Mouse (Mus musculus): ENCODE measurements around the gene Zdhhc12. TPM values are rescaled to one million over a fixed set of nuclear protein-coding genes. Genes with fewer than 3 reads are reported as not detected.
"Not testable (repeated sequence)": the region's sequence is repeated elsewhere in the genome, so short reads cannot be mapped to it uniquely, and the experiment has no call there.

Zdhhc12 gene
- polyA plus RNA-seq (2015; fragmentation: Nextera tagmentation; extraction: Ambion mirVana), result 25.2 and 30.0 TPM in 2 replicates

DNA sequence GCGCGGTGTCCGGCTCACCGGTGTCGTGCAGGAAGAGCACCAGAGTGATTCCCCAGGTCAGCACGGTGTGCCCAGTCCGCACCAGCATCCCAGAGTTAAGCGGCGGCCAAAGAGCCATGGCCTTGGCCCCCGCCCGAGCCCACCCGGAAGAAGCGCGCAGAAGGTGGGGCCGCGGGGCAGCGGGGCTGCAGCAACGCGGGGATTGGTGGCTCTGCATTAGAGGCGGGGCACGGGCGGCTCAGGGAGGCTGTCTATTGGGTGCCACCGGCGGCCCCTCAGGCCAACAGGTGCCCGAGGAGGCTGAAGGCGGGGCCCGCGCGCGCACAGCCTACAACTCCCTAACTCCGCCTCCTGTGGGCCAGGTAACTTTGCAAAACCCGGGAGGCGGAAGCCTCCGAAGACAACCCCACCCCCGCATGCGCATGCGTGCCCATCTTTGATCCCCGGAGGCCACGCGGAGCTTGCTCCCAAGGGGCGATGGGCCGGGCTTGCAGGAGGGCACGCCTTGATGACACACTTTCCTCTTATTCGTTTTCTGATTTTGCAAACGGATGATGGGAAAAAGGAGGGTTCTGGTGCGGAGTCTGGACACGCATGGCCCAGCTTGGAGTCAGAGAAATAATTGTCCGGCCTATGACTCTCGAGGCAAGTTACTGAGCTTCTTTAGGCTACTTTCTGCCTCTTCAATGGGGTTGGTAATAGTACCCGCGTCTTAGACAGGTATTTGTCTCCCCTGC is at the start of gene Zdhhc12:
Gene Zdhhc12 (minus strand): TSS at position 178 of the 737 bp plus-strand sequence.
- H3K27ac ChIP-seq (replicated peaks), result peak within 1 kb of the TSS; percentile 81
- H3K9me3 ChIP-seq (replicated peaks), result no peaks in the 10 kb centered on the region
- peaks cover 26% of the 10 kb centered on the region for H3K4me1 ChIP-seq
- peak within 1 kb of the TSS; percentile 72 for H3K4me3 ChIP-seq (replicated peaks)
- ATAC-seq (ENCODE audit: insufficient number of reproducible peaks, low FRiP score, low TSS enrichment, low read depth), result peak; percentile 94
- H3K4me2 ChIP-seq (replicated peaks), result peak within 1 kb of the TSS; percentile 79
- no peaks in the 10 kb centered on the region for H3K27me3 ChIP-seq
- under 1% methylated on average over 51 of the region's 51 CpGs for WGBS
- H3K9ac ChIP-seq, result peak within 1 kb of the TSS; percentile 51
- H3K36me3 ChIP-seq, result peaks cover 39% of the 10 kb centered on the region; the same call in 1 of the 2 replicates

DNA sequence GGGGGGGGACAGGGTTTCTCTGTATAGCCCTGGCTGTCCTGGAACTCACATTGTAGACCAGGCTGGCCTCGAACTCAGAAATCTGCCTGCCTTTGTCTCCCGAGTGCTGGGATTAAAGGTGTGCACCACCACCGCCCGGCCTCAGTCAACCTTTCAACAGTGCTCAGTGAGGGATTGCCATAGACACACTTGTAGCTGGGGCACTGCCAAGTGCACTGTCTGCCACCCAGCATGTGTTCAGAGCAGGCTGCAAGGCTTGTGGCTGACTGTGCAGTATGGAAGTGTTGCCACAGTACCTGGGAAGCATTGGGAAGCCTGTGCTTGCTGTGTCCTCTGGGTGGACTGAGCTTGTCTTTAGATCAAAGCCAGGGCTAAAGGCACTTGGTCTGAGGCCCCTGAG is 46.6 kb upstream of the Zdhhc12 start:
- peaks cover 11% of the 10 kb centered on the region for H3K4me1 ChIP-seq
- not testable (repeated sequence) for H3K27me3 ChIP-seq; H3K4me3 ChIP-seq (replicated peaks); H3K27ac ChIP-seq (replicated peaks); H3K9ac ChIP-seq; H3K9me3 ChIP-seq (replicated peaks); ATAC-seq (ENCODE audit: insufficient number of reproducible peaks, low FRiP score, low TSS enrichment, low read depth); H3K4me2 ChIP-seq (replicated peaks)
- H3K36me3 ChIP-seq, result peaks cover 86% of the 10 kb centered on the region
- 96% methylated on average over 4 of the region's 4 CpGs for WGBS

DNA sequence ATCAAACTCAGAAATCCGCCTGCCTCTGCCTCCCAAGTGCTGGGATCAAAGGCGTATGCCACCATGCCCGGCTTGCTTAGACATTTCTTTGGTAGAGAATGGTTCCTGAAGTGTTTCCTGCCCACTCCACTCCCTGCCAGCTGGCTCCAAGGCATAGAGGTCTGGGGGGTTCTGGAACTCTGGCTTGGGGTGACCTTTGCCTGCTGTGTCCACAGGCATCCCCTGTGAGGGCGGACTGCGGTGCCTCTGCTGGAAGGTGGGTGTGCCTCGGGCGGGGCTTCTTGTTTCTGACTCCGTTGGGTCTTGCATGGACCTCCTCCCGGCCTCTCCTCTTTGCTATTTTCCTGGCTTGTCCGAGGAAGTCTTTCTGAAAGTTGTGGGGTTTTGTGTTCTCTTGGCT is 43.0 kb upstream of the Zdhhc12 start:
- 84% methylated on average over 10 of the region's 10 CpGs for WGBS
- H3K4me2 ChIP-seq (replicated peaks), result no peak overlapping the region
- H3K4me3 ChIP-seq (replicated peaks), result no peak overlapping the region
- peaks cover 29% of the 10 kb centered on the region for H3K4me1 ChIP-seq
- no peak overlapping the region for H3K9ac ChIP-seq
- ATAC-seq (ENCODE audit: insufficient number of reproducible peaks, low FRiP score, low TSS enrichment, low read depth), result no peak
- no peaks in the 10 kb centered on the region for H3K27me3 ChIP-seq
- no peak overlapping the region for H3K27ac ChIP-seq (replicated peaks)
- peaks cover 51% of the 10 kb centered on the region for H3K36me3 ChIP-seq
- H3K9me3 ChIP-seq (replicated peaks), result no peaks in the 10 kb centered on the region

DNA sequence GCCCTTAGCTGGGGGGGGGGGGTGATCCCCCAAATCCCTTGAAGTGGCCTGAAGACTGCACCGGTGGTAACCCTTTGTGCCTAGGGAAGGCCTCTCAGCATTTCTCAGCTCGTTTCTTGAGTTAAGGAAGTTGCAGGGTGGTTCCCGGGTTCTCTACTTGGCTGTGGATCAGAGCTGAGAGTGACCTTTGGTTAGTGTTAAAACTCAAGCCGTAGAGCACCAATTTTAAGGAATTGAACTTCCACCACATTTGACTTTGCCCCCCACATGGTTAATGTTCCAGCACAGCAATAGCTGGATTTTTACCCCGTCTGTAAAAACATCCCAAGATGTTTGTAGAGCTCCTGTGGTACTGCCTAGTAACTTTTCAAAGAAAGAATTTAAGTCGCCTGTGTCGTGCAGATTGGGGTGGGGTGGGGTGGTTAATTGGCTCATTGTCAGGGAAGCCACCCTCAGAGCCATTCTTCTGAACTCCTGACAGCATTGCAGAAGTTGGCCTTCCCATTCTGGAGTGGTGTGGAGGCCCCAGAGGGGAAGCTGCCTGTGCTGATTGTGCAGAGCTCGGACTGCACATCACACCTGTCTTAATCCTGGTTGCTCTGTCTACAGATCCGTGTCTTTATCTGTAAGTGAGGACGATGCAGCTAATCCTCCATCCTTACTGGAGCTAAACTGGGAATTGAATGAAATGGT is 41.6 kb upstream of the Zdhhc12 start:
- peak overlapping the region; percentile 88; the same call in 1 of the 2 replicates for H3K27ac ChIP-seq (replicated peaks)
- no peaks in the 10 kb centered on the region for H3K27me3 ChIP-seq
- H3K4me2 ChIP-seq (replicated peaks), result peak overlapping the region; percentile 85
- WGBS, result 54% methylated on average over 10 of the region's 10 CpGs
- H3K9ac ChIP-seq, result peak overlapping the region; percentile 63; the same call in 1 of the 2 replicates
- no peaks in the 10 kb centered on the region for H3K9me3 ChIP-seq (replicated peaks)
- ATAC-seq (ENCODE audit: insufficient number of reproducible peaks, low FRiP score, low TSS enrichment, low read depth), result no peak
- H3K36me3 ChIP-seq, result peaks cover 37% of the 10 kb centered on the region
- peak overlapping the region; percentile 97 for H3K4me3 ChIP-seq (replicated peaks)
- H3K4me1 ChIP-seq, result peaks cover 29% of the 10 kb centered on the region

DNA sequence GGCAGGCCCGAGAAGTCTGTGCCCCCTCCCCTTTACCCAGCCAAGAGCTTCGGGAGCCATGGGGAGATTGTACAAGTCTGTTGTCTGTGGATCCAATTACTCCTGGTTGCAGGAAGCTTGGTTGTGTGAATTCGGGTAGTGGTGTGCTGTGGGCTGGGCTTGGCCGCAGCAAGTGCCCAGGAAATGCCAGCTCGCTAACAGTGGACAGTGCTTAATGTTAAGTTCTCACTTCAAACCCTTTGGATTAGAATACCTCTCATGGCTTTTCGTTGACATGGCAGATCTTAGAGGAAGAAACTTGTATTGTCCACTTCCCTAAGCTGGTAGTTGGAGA is 40.9 kb upstream of the Zdhhc12 start:
- ATAC-seq (ENCODE audit: insufficient number of reproducible peaks, low FRiP score, low TSS enrichment, low read depth), result no peak

DNA sequence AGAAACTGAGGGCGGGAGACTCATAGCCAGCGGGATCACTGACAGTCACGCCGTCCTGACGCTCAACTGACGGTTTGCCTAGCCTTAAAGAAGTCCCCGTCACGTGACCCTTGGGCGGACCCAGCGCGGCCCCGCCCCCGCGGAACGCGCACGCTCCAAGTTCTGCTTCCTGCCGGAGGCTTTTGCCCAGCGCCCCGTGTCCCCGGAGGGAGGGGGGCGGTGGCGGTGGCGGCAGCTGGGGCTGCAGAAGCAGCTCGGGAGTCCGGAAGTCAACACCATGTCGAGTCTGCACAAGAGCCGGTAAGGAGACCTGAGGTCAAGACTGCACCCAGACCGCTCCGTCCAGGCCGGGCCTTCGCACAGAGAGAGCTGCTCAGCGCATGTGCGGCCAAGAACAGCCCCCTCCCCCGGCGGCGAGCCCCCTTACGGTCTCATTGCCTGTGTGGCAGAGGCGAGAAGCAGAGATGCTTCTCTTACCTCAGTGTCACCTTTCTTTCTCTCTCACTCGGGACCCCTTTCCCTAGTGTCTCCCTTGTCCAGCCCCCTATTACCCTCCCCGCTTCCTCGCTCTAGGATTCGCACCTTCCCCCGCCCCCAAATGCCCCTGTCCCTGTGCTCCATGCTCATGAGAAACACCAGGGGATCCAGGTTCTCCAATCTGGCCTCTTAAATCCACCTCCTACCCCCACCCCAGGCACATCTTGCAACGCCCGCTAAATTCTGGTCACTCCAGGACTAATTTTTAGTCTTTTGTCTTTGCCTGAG is 40.3 kb upstream of the Zdhhc12 start, which contains the start of gene Tbc1d13:
Gene Tbc1d13 (plus strand): TSS at position 134 of the 765 bp plus-strand sequence.
- Histone ChIP-seq H3K9ac (peak within 1 kb of the TSS; percentile 63), H3K4me2 (replicated peaks) (peak within 1 kb of the TSS; percentile 85), H3K27ac (replicated peaks) (peak within 1 kb of the TSS; percentile 88), H3K36me3 (peaks cover 33% of the 10 kb centered on the region), H3K4me1 (peaks cover 29% of the 10 kb centered on the region), H3K9me3 (replicated peaks) (no peaks in the 10 kb centered on the region), H3K27me3 (no peaks in the 10 kb centered on the region), H3K4me3 (replicated peaks) (peak within 1 kb of the TSS; percentile 97)
- peak; percentile 94 for ATAC-seq (ENCODE audit: insufficient number of reproducible peaks, low FRiP score, low TSS enrichment, low read depth)
- WGBS, result under 1% methylated on average over 46 of the region's 46 CpGs

More for the DNA sequence above, 40.9 kb upstream of the Zdhhc12 start:
- peaks cover 36% of the 10 kb centered on the region for H3K36me3 ChIP-seq
- H3K4me2 ChIP-seq (replicated peaks), result peak overlapping the region; percentile 85
- peaks cover 29% of the 10 kb centered on the region for H3K4me1 ChIP-seq
- peak overlapping the region; percentile 88 for H3K27ac ChIP-seq (replicated peaks)
- no peaks in the 10 kb centered on the region for H3K9me3 ChIP-seq (replicated peaks)
- 15% methylated on average over 6 of the region's 6 CpGs for WGBS
- H3K27me3 ChIP-seq, result no peaks in the 10 kb centered on the region
- H3K9ac ChIP-seq, result peak overlapping the region; percentile 63
- peak overlapping the region; percentile 97 for H3K4me3 ChIP-seq (replicated peaks)

DNA sequence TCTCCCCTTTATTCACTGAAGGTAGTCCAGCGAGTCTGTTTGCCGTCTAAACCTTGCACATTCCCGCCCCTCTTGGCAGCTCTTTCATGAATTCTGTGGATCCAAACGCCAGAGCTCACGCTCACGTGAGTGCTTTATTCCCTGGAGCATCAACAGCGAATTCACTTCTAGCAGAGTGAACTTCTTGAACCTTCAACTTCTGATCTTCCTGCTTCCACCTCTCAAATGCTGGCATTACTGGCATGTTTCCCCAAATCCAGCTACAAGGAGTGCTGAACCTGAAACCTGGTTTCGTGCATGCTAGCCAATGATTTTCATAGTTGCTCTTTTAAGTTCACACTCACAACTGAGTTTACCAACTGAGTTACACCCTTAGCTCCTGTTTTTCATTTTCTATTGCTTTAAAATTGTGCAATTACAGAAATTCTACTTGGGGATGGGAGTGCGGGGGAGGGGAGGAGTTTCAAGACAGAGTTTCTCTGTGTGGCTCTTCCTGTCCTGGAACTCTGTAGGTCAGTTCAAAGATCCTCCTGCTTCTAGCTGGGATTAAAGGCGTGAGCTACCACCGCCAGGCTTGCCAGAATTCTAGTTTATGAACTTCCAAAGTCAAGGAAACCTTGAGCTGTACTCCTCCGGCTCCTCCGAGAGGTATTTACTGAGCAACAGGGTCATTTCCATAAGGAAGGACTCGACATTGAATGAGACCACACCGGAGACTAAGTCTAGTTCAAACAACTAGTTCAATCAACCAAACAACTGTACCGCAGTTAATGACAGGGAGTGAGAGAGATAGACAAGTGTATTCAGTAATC is 39.6 kb upstream of the Zdhhc12 start:
- peak overlapping the region; percentile 88 for H3K27ac ChIP-seq (replicated peaks)
- H3K4me2 ChIP-seq (replicated peaks), result peak overlapping the region; percentile 85
- no peaks in the 10 kb centered on the region for H3K27me3 ChIP-seq
- H3K4me1 ChIP-seq, result peaks cover 29% of the 10 kb centered on the region
- no peak for ATAC-seq (ENCODE audit: insufficient number of reproducible peaks, low FRiP score, low TSS enrichment, low read depth)
- peak overlapping the region; percentile 97 for H3K4me3 ChIP-seq (replicated peaks)
- peaks cover 26% of the 10 kb centered on the region for H3K36me3 ChIP-seq
- peak overlapping the region; percentile 35 for H3K9ac ChIP-seq
- WGBS, result 8% methylated on average over 16 of the region's 16 CpGs
- H3K9me3 ChIP-seq (replicated peaks), result no peaks in the 10 kb centered on the region

DNA sequence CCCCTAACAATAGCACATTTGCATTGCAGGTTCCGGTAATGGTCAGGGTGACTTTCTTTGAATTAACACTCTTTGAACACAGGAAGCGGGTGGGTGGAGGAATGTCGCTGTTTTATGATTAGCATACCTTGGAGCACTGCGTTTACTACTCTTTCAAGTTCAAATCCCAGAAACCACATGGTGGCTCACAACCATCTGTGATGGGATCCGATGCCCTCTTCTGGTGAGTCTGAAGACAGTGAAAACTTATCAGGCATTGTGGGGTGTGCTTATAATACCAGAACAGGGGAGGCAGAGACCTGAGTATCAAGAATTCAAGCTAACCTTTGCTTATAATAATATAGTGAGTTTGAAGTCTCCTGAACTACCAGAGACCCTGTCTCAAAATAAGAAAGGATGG is 37.8 kb upstream of the Zdhhc12 start:
- not testable (repeated sequence) for H3K36me3 ChIP-seq; H3K4me2 ChIP-seq (replicated peaks); ATAC-seq (ENCODE audit: insufficient number of reproducible peaks, low FRiP score, low TSS enrichment, low read depth); H3K9ac ChIP-seq; H3K4me3 ChIP-seq (replicated peaks); H3K27ac ChIP-seq (replicated peaks); H3K9me3 ChIP-seq (replicated peaks); H3K27me3 ChIP-seq
- 49% methylated on average over 5 of the region's 5 CpGs for WGBS
- H3K4me1 ChIP-seq, result peaks cover 25% of the 10 kb centered on the region

DNA sequence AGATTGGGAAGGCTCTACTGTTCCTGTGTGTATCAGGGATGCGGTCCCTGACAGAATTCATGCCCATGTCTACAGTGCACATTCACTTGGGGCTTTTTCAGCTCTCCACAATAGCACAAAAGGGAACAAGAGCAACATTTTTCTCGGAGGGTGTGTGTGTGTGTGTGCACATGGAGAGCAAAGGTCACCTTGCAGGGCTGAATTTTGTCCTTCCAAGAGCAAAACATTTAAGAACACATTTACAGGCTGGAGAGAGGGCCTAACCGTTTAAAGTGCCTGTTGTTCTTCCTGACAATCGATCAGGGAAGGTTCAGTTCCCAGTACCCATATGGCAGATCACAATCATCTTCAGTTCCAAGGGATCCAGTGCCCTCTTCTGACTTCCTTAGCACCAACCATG is 36.7 kb upstream of the Zdhhc12 start:
- Histone ChIP-seq H3K9me3 (replicated peaks) (no peaks in the 10 kb centered on the region), H3K4me3 (replicated peaks) (no peak overlapping the region), H3K36me3 (no peaks in the 10 kb centered on the region), H3K4me2 (replicated peaks) (no peak overlapping the region), H3K27me3 (no peaks in the 10 kb centered on the region), H3K9ac (no peak overlapping the region), H3K27ac (replicated peaks) (no peak overlapping the region), H3K4me1 (peaks cover 21% of the 10 kb centered on the region)
- WGBS, result 84% methylated on average over 4 of the region's 4 CpGs
- no peak for ATAC-seq (ENCODE audit: insufficient number of reproducible peaks, low FRiP score, low TSS enrichment, low read depth)

DNA sequence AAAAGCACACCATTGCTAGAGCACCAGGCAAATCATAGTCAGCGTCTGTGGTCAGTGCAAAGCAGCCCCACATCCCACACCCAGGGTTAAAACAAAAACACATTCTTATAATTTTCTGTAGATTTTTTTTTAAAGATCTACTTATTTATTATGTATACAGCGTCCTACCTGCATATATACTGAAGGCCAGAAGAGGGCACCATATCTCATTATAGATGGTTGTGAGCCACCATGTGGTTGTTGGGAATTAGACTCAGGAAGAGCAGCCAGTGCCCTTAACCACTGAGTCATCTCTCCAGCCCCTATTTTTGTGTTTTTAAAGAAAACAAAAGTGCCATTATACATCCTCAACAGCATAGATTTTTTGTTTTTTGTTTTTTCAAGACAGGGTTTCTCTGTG is 35.3 kb upstream of the Zdhhc12 start:
- H3K9me3 ChIP-seq (replicated peaks), result no peaks in the 10 kb centered on the region

More for the DNA sequence above, 35.3 kb upstream of the Zdhhc12 start:
- no peak overlapping the region for H3K27ac ChIP-seq (replicated peaks)
- 23% methylated on average over 2 of the region's 2 CpGs for WGBS
- no peaks in the 10 kb centered on the region for H3K27me3 ChIP-seq
- no peaks in the 10 kb centered on the region for H3K36me3 ChIP-seq
- no peak for ATAC-seq (ENCODE audit: insufficient number of reproducible peaks, low FRiP score, low TSS enrichment, low read depth)
- H3K4me3 ChIP-seq (replicated peaks), result no peak overlapping the region
- peaks cover 17% of the 10 kb centered on the region for H3K4me1 ChIP-seq
- no peak overlapping the region for H3K9ac ChIP-seq
- H3K4me2 ChIP-seq (replicated peaks), result no peak overlapping the region
